Mouse (Mus musculus): ENCODE data around the gene Lgmn. TPM values are rescaled to one million over a fixed set of nuclear protein-coding genes. Genes with fewer than 3 reads are reported as not detected.
A peak's percentile ranks its signal among the peaks of the same experiment; 100 is the strongest.

The Lgmn gene
- polyA plus RNA-seq, 1 experiment from 2014 or later = 70.3 TPM

GRCm38 (mm10) chr12:102387219-102387917, 52.2 kb downstream of the Lgmn start:
- WGBS = 47% methylated on average over 16 of the region's 16 CpGs
- ATAC-seq = peak; percentile 87

GRCm38 (mm10) chr12:102384819-102385218, 54.8 kb downstream of the Lgmn start:
- 22% methylated on average over 3 of the region's 3 CpGs for WGBS
- H3K4me1 ChIP-seq (replicated peaks; ENCODE audit: control insufficient read depth, insufficient read depth, low read length) = no peaks in the 10 kb centered on the region
- no peak overlapping the region for H3K4me3 ChIP-seq (replicated peaks; ENCODE audit: low read length)
- H3K9ac ChIP-seq (replicated peaks; ENCODE audit: low read depth, low read length) = no peak overlapping the region
- H3K9me3 ChIP-seq (ENCODE audit: control insufficient read depth, low read length) = no peaks in the 10 kb centered on the region
- peak; percentile 54 for ATAC-seq
- no peaks in the 10 kb centered on the region for H3K27me3 ChIP-seq (replicated peaks; ENCODE audit: control insufficient read depth, insufficient read depth, low read length)
- H3K27ac ChIP-seq (ENCODE audit: low read length) = no peak overlapping the region
- H3K36me3 ChIP-seq (ENCODE audit: control insufficient read depth, insufficient read depth) = no peaks in the 10 kb centered on the region
- no peak overlapping the region for H3K4me2 ChIP-seq (ENCODE audit: low read length)

More at GRCm38 (mm10) chr12:102387219-102387917, 52.2 kb downstream of the Lgmn start:
- Histone ChIP-seq H3K9ac (replicated peaks; ENCODE audit: low read depth, low read length) (no peak overlapping the region), H3K4me1 (replicated peaks; ENCODE audit: control insufficient read depth, insufficient read depth, low read length) (no peaks in the 10 kb centered on the region), H3K9me3 (ENCODE audit: control insufficient read depth, low read length) (no peaks in the 10 kb centered on the region), H3K27ac (ENCODE audit: low read length) (no peak overlapping the region), H3K4me3 (replicated peaks; ENCODE audit: low read length) (no peak overlapping the region), H3K27me3 (replicated peaks; ENCODE audit: control insufficient read depth, insufficient read depth, low read length) (no peaks in the 10 kb centered on the region), H3K36me3 (ENCODE audit: control insufficient read depth, insufficient read depth) (no peaks in the 10 kb centered on the region), H3K4me2 (ENCODE audit: low read length) (no peak overlapping the region)

- Histone ChIP-seq H3K27ac (ENCODE audit: low read length) (no peak overlapping the region), H3K9me3 (ENCODE audit: control insufficient read depth, low read length) (no peaks in the 10 kb centered on the region), H3K27me3 (replicated peaks; ENCODE audit: control insufficient read depth, insufficient read depth, low read length) (no peaks in the 10 kb centered on the region), H3K4me3 (replicated peaks; ENCODE audit: low read length) (no peak overlapping the region), H3K4me2 (ENCODE audit: low read length) (no peak overlapping the region), H3K4me1 (replicated peaks; ENCODE audit: control insufficient read depth, insufficient read depth, low read length) (no peaks in the 10 kb centered on the region), H3K36me3 (ENCODE audit: control insufficient read depth, insufficient read depth) (no peaks in the 10 kb centered on the region), H3K9ac (replicated peaks; ENCODE audit: low read depth, low read length) (no peak overlapping the region)
- WGBS = 91% methylated on average over 9 of the region's 9 CpGs
- no peak for ATAC-seq
Measured at GRCm38 (mm10) chr12:102383288-102383687, 56.3 kb downstream of the Lgmn start.

GRCm38 (mm10) chr12:102382180-102382579, 57.4 kb downstream of the Lgmn start:
- no peak overlapping the region for H3K4me2 ChIP-seq (ENCODE audit: low read length)
- H3K36me3 ChIP-seq (ENCODE audit: control insufficient read depth, insufficient read depth) = no peaks in the 10 kb centered on the region
- no peaks in the 10 kb centered on the region for H3K4me1 ChIP-seq (replicated peaks; ENCODE audit: control insufficient read depth, insufficient read depth, low read length)
- H3K27ac ChIP-seq (ENCODE audit: low read length) = no peak overlapping the region
- no peak overlapping the region for H3K4me3 ChIP-seq (replicated peaks; ENCODE audit: low read length)
- no peaks in the 10 kb centered on the region for H3K9me3 ChIP-seq (ENCODE audit: control insufficient read depth, low read length)
- ATAC-seq = no peak
- WGBS = 85% methylated on average over 8 of the region's 8 CpGs
- no peaks in the 10 kb centered on the region for H3K27me3 ChIP-seq (replicated peaks; ENCODE audit: control insufficient read depth, insufficient read depth, low read length)
- no peak overlapping the region for H3K9ac ChIP-seq (replicated peaks; ENCODE audit: low read depth, low read length)

GRCm38 (mm10) chr12:102372322-102372721, 67.3 kb downstream of the Lgmn start:
- Histone ChIP-seq H3K4me2 (ENCODE audit: low read length) (no peak overlapping the region), H3K4me1 (replicated peaks; ENCODE audit: control insufficient read depth, insufficient read depth, low read length) (no peaks in the 10 kb centered on the region), H3K36me3 (ENCODE audit: control insufficient read depth, insufficient read depth) (no peaks in the 10 kb centered on the region), H3K9me3 (ENCODE audit: control insufficient read depth, low read length) (no peaks in the 10 kb centered on the region), H3K27ac (ENCODE audit: low read length) (no peak overlapping the region), H3K27me3 (replicated peaks; ENCODE audit: control insufficient read depth, insufficient read depth, low read length) (no peaks in the 10 kb centered on the region), H3K9ac (replicated peaks; ENCODE audit: low read depth, low read length) (no peak overlapping the region), H3K4me3 (replicated peaks; ENCODE audit: low read length) (no peak overlapping the region)
- ATAC-seq = no peak
- 71% methylated on average over 3 of the region's 3 CpGs for WGBS

DNA sequence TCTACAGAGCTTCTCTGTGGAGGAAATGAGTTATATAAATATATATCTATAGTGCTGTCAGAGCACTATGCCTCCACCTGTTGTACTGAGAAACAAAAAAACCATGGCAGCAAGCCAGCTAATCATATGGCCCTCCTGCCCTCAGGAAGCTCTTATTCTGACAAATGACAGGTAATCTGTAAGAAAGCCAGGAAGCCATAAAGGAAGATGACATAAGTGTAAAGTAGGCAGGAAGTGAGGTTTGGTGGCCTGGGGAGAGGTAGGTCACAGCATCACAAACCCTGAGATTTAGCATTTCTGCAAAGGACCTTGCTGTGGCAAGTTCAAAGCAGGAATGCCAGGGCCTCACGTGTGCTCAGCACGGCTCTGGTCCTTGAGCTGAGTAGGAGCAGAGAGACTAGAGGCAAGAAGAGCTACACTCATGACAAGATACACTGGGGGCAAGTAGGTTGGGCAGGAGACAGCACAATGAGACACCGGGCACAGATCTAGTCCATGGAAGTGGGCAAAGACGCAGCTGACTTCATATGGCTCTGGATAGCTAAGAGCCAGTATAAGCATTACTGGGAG, 68.6 kb downstream of the Lgmn start:
- Histone ChIP-seq H3K9ac (replicated peaks; ENCODE audit: low read depth, low read length) (no peak overlapping the region), H3K4me2 (ENCODE audit: low read length) (no peak overlapping the region), H3K4me3 (replicated peaks; ENCODE audit: low read length) (no peak overlapping the region), H3K27me3 (replicated peaks; ENCODE audit: control insufficient read depth, insufficient read depth, low read length) (no peaks in the 10 kb centered on the region), H3K36me3 (ENCODE audit: control insufficient read depth, insufficient read depth) (no peaks in the 10 kb centered on the region), H3K4me1 (replicated peaks; ENCODE audit: control insufficient read depth, insufficient read depth, low read length) (no peaks in the 10 kb centered on the region), H3K9me3 (ENCODE audit: control insufficient read depth, low read length) (no peaks in the 10 kb centered on the region), H3K27ac (ENCODE audit: low read length) (no peak overlapping the region)
- no peak for ATAC-seq
- WGBS = 87% methylated on average over 4 of the region's 4 CpGs

GRCm38 (mm10) chr12:102369488-102370235, 70.0 kb downstream of the Lgmn start:
- Histone ChIP-seq H3K9ac (replicated peaks; ENCODE audit: low read depth, low read length) (no peak overlapping the region), H3K4me1 (replicated peaks; ENCODE audit: control insufficient read depth, insufficient read depth, low read length) (no peaks in the 10 kb centered on the region), H3K36me3 (ENCODE audit: control insufficient read depth, insufficient read depth) (no peaks in the 10 kb centered on the region), H3K4me3 (replicated peaks; ENCODE audit: low read length) (no peak overlapping the region), H3K27ac (ENCODE audit: low read length) (no peak overlapping the region), H3K4me2 (ENCODE audit: low read length) (no peak overlapping the region), H3K27me3 (replicated peaks; ENCODE audit: control insufficient read depth, insufficient read depth, low read length) (no peaks in the 10 kb centered on the region), H3K9me3 (ENCODE audit: control insufficient read depth, low read length) (no peaks in the 10 kb centered on the region)
- WGBS = 78% methylated on average over 22 of the region's 22 CpGs
- no peak for ATAC-seq

DNA sequence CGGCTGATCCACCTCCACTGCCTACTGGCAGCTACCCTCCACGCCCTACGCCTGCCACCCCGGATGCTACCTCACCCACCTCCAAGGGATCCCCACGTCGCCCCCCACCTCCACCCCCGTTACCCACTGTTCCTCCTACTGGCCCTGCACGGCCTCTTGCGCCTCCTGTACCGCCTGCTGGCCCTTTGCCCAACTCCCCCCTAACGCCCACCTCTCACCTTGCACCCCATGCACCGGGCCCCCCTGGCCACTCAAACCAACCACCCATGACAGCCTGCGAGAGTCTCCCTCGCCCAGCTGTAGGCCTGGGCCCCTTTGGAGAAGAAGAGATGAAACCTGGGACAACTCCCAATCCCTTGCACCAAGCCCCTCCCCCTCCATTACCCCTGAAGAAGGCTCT, 71.1 kb downstream of the Lgmn start:
- Histone ChIP-seq H3K4me3 (replicated peaks; ENCODE audit: low read length) (no peak overlapping the region), H3K4me2 (ENCODE audit: low read length) (no peak overlapping the region), H3K27me3 (replicated peaks; ENCODE audit: control insufficient read depth, insufficient read depth, low read length) (no peaks in the 10 kb centered on the region), H3K9me3 (ENCODE audit: control insufficient read depth, low read length) (no peaks in the 10 kb centered on the region), H3K4me1 (replicated peaks; ENCODE audit: control insufficient read depth, insufficient read depth, low read length) (no peaks in the 10 kb centered on the region), H3K27ac (ENCODE audit: low read length) (no peak overlapping the region), H3K36me3 (ENCODE audit: control insufficient read depth, insufficient read depth) (no peaks in the 10 kb centered on the region), H3K9ac (replicated peaks; ENCODE audit: low read depth, low read length) (no peak overlapping the region)
- no peak for ATAC-seq
- WGBS = 77% methylated on average over 14 of the region's 14 CpGs

DNA sequence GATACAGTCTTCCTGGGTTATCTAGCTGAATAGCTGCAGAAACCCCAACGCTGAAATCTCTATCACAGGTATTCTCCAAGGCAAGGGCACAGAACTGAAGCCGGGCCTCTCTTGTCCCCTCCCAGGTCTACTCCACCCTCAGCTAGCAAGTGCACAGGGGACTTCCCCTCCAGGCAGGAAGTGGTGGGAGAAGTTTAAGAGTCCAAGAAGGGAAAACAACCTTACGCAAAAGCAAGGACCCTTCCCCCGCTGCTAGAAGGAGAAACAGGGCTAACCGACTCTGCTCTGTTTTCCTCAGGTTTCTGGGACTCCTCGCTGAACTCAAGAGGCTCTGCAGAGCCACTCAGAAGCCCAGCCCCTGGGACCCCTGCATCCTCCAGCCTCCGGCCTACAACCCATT, 71.5 kb downstream of the Lgmn start:
- H3K36me3 ChIP-seq (ENCODE audit: control insufficient read depth, insufficient read depth) = no peaks in the 10 kb centered on the region
- no peak overlapping the region for H3K9ac ChIP-seq (replicated peaks; ENCODE audit: low read depth, low read length)
- no peak overlapping the region for H3K4me2 ChIP-seq (ENCODE audit: low read length)
- no peaks in the 10 kb centered on the region for H3K9me3 ChIP-seq (ENCODE audit: control insufficient read depth, low read length)
- 81% methylated on average over 7 of the region's 7 CpGs for WGBS
- H3K27me3 ChIP-seq (replicated peaks; ENCODE audit: control insufficient read depth, insufficient read depth, low read length) = no peaks in the 10 kb centered on the region
- H3K4me3 ChIP-seq (replicated peaks; ENCODE audit: low read length) = no peak overlapping the region
- no peak for ATAC-seq
- H3K27ac ChIP-seq (ENCODE audit: low read length) = no peak overlapping the region
- H3K4me1 ChIP-seq (replicated peaks; ENCODE audit: control insufficient read depth, insufficient read depth, low read length) = no peaks in the 10 kb centered on the region
